Mouse (Mus musculus): ENCODE data around the gene U2af1l4. TPM values are rescaled to one million over a fixed set of nuclear protein-coding genes. Genes with fewer than 3 reads are reported as not detected.

U2af1l4 gene
- polyA plus RNA-seq, 1 experiment from 2014 or later: 97.5 TPM

- H3K9ac ChIP-seq (ENCODE audit: low read length): no peak overlapping the region
- DNase-seq (ENCODE audit: low spot score): peak; percentile 78
- no peak overlapping the region for H3K4me3 ChIP-seq (ENCODE audit: low read depth, low read length)
- ATAC-seq (replicated peaks; ENCODE audit: low FRiP score): peak; percentile 56
- no peaks in the 10 kb centered on the region for H3K9me3 ChIP-seq (ENCODE audit: control insufficient read depth, low read length)
- WGBS: 32% methylated on average over 8 of the region's 8 CpGs
- H3K27ac ChIP-seq (ENCODE audit: low read depth, low read length): no peak overlapping the region
- H3K36me3 ChIP-seq (ENCODE audit: control insufficient read depth, insufficient read depth, low read length): no peaks in the 10 kb centered on the region
- H3K27me3 ChIP-seq (ENCODE audit: control insufficient read depth, insufficient read depth, low read length): no peaks in the 10 kb centered on the region
- no peak overlapping the region for H3K4me2 ChIP-seq (ENCODE audit: low read depth, low read length, severe bottlenecking)
- no peaks in the 10 kb centered on the region for H3K4me1 ChIP-seq (replicated peaks; ENCODE audit: control insufficient read depth, insufficient read depth, low read length)
Measured at GRCm38 (mm10) chr7:30607706-30608309, 44.7 kb downstream of the U2af1l4 start.

GRCm38 (mm10) chr7:30608476-30608875, 45.4 kb downstream of the U2af1l4 start:
- H3K27ac ChIP-seq (ENCODE audit: low read depth, low read length): no peak overlapping the region
- H3K4me3 ChIP-seq (ENCODE audit: low read depth, low read length): no peak overlapping the region
- H3K4me1 ChIP-seq (replicated peaks; ENCODE audit: control insufficient read depth, insufficient read depth, low read length): no peaks in the 10 kb centered on the region
- H3K36me3 ChIP-seq (ENCODE audit: control insufficient read depth, insufficient read depth, low read length): no peaks in the 10 kb centered on the region
- H3K9ac ChIP-seq (ENCODE audit: low read length): no peak overlapping the region
- H3K9me3 ChIP-seq (ENCODE audit: control insufficient read depth, low read length): no peaks in the 10 kb centered on the region
- no peak overlapping the region for H3K4me2 ChIP-seq (ENCODE audit: low read depth, low read length, severe bottlenecking)
- DNase-seq (ENCODE audit: low spot score) (no peak), ATAC-seq (replicated peaks; ENCODE audit: low FRiP score) (no peak)
- no peaks in the 10 kb centered on the region for H3K27me3 ChIP-seq (ENCODE audit: control insufficient read depth, insufficient read depth, low read length)
- WGBS: 47% methylated on average over 16 of the region's 16 CpGs

GRCm38 (mm10) chr7:30610043-30610442, 46.9 kb downstream of the U2af1l4 start:
- DNase-seq (ENCODE audit: low spot score): no peak
- Histone ChIP-seq H3K27ac (ENCODE audit: low read depth, low read length) (no peak overlapping the region), H3K36me3 (ENCODE audit: control insufficient read depth, insufficient read depth, low read length) (no peaks in the 10 kb centered on the region), H3K4me3 (ENCODE audit: low read depth, low read length) (no peak overlapping the region), H3K4me2 (ENCODE audit: low read depth, low read length, severe bottlenecking) (no peak overlapping the region), H3K9ac (ENCODE audit: low read length) (no peak overlapping the region), H3K27me3 (ENCODE audit: control insufficient read depth, insufficient read depth, low read length) (no peaks in the 10 kb centered on the region), H3K9me3 (ENCODE audit: control insufficient read depth, low read length) (no peaks in the 10 kb centered on the region), H3K4me1 (replicated peaks; ENCODE audit: control insufficient read depth, insufficient read depth, low read length) (no peaks in the 10 kb centered on the region)
- no peak for ATAC-seq (replicated peaks; ENCODE audit: low FRiP score)
- WGBS: 67% methylated on average over 7 of the region's 7 CpGs

- no peak within 1 kb of the TSS for H3K4me2 ChIP-seq (ENCODE audit: low read depth, low read length, severe bottlenecking)
- DNase-seq (ENCODE audit: low spot score): no peak
- H3K36me3 ChIP-seq (ENCODE audit: control insufficient read depth, insufficient read depth, low read length): peaks cover 2% of the 10 kb centered on the region; the same call in 1 of the 2 replicates
- WGBS: 82% methylated on average over 8 of the region's 8 CpGs
- ATAC-seq (replicated peaks; ENCODE audit: low FRiP score): no peak
- H3K4me1 ChIP-seq (replicated peaks; ENCODE audit: control insufficient read depth, insufficient read depth, low read length): no peaks in the 10 kb centered on the region
- H3K9ac ChIP-seq (ENCODE audit: low read length): no peak within 1 kb of the TSS
- H3K27me3 ChIP-seq (ENCODE audit: control insufficient read depth, insufficient read depth, low read length): no peaks in the 10 kb centered on the region
- no peaks in the 10 kb centered on the region for H3K9me3 ChIP-seq (ENCODE audit: control insufficient read depth, low read length)
- H3K27ac ChIP-seq (ENCODE audit: low read depth, low read length): no peak within 1 kb of the TSS
- H3K4me3 ChIP-seq (ENCODE audit: low read depth, low read length): no peak within 1 kb of the TSS
Measured at GRCm38 (mm10) chr7:30612654-30613402, 49.7 kb downstream of the U2af1l4 start, which contains the start of gene Upk1a. Gene Upk1a (minus strand): TSS chr7:30612847.

- H3K36me3 ChIP-seq (ENCODE audit: control insufficient read depth, insufficient read depth, low read length): peaks cover 3% of the 10 kb centered on the region; the same call in 1 of the 2 replicates
- peak; percentile 64; the same call in 1 of the 2 replicates for ATAC-seq (replicated peaks; ENCODE audit: low FRiP score)
- H3K27me3 ChIP-seq (ENCODE audit: control insufficient read depth, insufficient read depth, low read length): no peaks in the 10 kb centered on the region
- H3K9ac ChIP-seq (ENCODE audit: low read length): no peak overlapping the region
- DNase-seq (ENCODE audit: low spot score): peak; percentile 79
- no peak overlapping the region for H3K4me2 ChIP-seq (ENCODE audit: low read depth, low read length, severe bottlenecking)
- 22% methylated on average over 14 of the region's 14 CpGs for WGBS
- no peak overlapping the region for H3K4me3 ChIP-seq (ENCODE audit: low read depth, low read length)
- no peaks in the 10 kb centered on the region for H3K9me3 ChIP-seq (ENCODE audit: control insufficient read depth, low read length)
- H3K27ac ChIP-seq (ENCODE audit: low read depth, low read length): no peak overlapping the region
- no peaks in the 10 kb centered on the region for H3K4me1 ChIP-seq (replicated peaks; ENCODE audit: control insufficient read depth, insufficient read depth, low read length)
Measured at GRCm38 (mm10) chr7:30613529-30614112, 50.5 kb downstream of the U2af1l4 start.

- H3K27me3 ChIP-seq (ENCODE audit: control insufficient read depth, insufficient read depth, low read length): no peaks in the 10 kb centered on the region
- H3K4me2 ChIP-seq (ENCODE audit: low read depth, low read length, severe bottlenecking): no peak overlapping the region
- ATAC-seq (replicated peaks; ENCODE audit: low FRiP score) (no peak), DNase-seq (ENCODE audit: low spot score) (no peak)
- no peak overlapping the region for H3K4me3 ChIP-seq (ENCODE audit: low read depth, low read length)
- no peak overlapping the region for H3K9ac ChIP-seq (ENCODE audit: low read length)
- peaks cover 3% of the 10 kb centered on the region; the same call in 1 of the 2 replicates for H3K36me3 ChIP-seq (ENCODE audit: control insufficient read depth, insufficient read depth, low read length)
- whole genome bisulfite sequencing: 88% methylated on average over 2 of the region's 2 CpGs
- no peaks in the 10 kb centered on the region for H3K4me1 ChIP-seq (replicated peaks; ENCODE audit: control insufficient read depth, insufficient read depth, low read length)
- H3K9me3 ChIP-seq (ENCODE audit: control insufficient read depth, low read length): no peaks in the 10 kb centered on the region
- H3K27ac ChIP-seq (ENCODE audit: low read depth, low read length): no peak overlapping the region
Measured at GRCm38 (mm10) chr7:30614454-30614853, 51.4 kb downstream of the U2af1l4 start.

Small RNA genes lying within 50 kb of the gene (microRNA-seq; reads per million reads assigned to microRNA genes)
- 3.4 reads per million for gene Gm38670 (ENCODE audit: insufficient number of aligned reads)
- not detected for gene Mir3569 (ENCODE audit: insufficient number of aligned reads)

Other genes with a start within 250 kb of the U2af1l4 start
- 29.2 and 30.2 TPM in 2 replicates for gene Syne4, start 248.5 kb upstream of the U2af1l4 start, polyA plus RNA-seq (2014; fragmentation: Nextera tagmentation; extraction: Ambion mirVana)
- not detected in 2 replicates for gene E130208F15Rik, start 241.6 kb upstream of the U2af1l4 start, polyA plus RNA-seq (2014; fragmentation: Nextera tagmentation; extraction: Ambion mirVana)
- 21.8 and 23.5 TPM in 2 replicates for gene Sdhaf1, start 239.4 kb upstream of the U2af1l4 start, polyA plus RNA-seq (2014; fragmentation: Nextera tagmentation; extraction: Ambion mirVana)
- gene Lrfn3, start 200.5 kb upstream of the U2af1l4 start, polyA plus RNA-seq (2014; fragmentation: Nextera tagmentation; extraction: Ambion mirVana): 7.2 TPM in 2 replicates
- gene Tyrobp, start 149.5 kb upstream of the U2af1l4 start, polyA plus RNA-seq (2014; fragmentation: Nextera tagmentation; extraction: Ambion mirVana): 9.6 and 15.2 TPM in 2 replicates
- gene Hcst, start 143.4 kb upstream of the U2af1l4 start, polyA plus RNA-seq (2014; fragmentation: Nextera tagmentation; extraction: Ambion mirVana): 1.0 TPM in 1 of 2 replicates, not detected in the other
- 1.3 and 1.6 TPM in 2 replicates for gene Nfkbid, start 141.6 kb upstream of the U2af1l4 start, polyA plus RNA-seq (2014; fragmentation: Nextera tagmentation; extraction: Ambion mirVana)
- 99.2 and 108 TPM in 2 replicates for gene Aplp1, start 117.8 kb upstream of the U2af1l4 start, polyA plus RNA-seq (2014; fragmentation: Nextera tagmentation; extraction: Ambion mirVana)
- gene Kirrel2, start 105.6 kb upstream of the U2af1l4 start, polyA plus RNA-seq (2014; fragmentation: Nextera tagmentation; extraction: Ambion mirVana): 0.55 and 0.61 TPM in 2 replicates
- gene Nphs1, start 105.0 kb upstream of the U2af1l4 start, polyA plus RNA-seq (2014; fragmentation: Nextera tagmentation; extraction: Ambion mirVana): 0.21 and 0.24 TPM in 2 replicates
- gene Prodh2, start 69.7 kb upstream of the U2af1l4 start, polyA plus RNA-seq (2014; fragmentation: Nextera tagmentation; extraction: Ambion mirVana): not detected in 2 replicates
- 66.0 and 72.7 TPM in 2 replicates for gene Arhgap33, start 28.2 kb upstream of the U2af1l4 start, polyA plus RNA-seq (2014; fragmentation: Nextera tagmentation; extraction: Ambion mirVana)
- 5.5 and 7.4 TPM in 2 replicates for gene Hspb6, start 11.1 kb upstream of the U2af1l4 start, polyA plus RNA-seq (2014; fragmentation: Nextera tagmentation; extraction: Ambion mirVana)
- 20.0 and 23.6 TPM in 2 replicates for gene Proser3, start 11.0 kb upstream of the U2af1l4 start, polyA plus RNA-seq (2014; fragmentation: Nextera tagmentation; extraction: Ambion mirVana)
- 45.7 and 50.2 TPM in 2 replicates for gene Lin37, start 3.5 kb upstream of the U2af1l4 start, polyA plus RNA-seq (2014; fragmentation: Nextera tagmentation; extraction: Ambion mirVana)
- 12.1 and 13.6 TPM in 2 replicates for gene Gm49396, start within 50 bp of the U2af1l4 start, polyA plus RNA-seq (2014; fragmentation: Nextera tagmentation; extraction: Ambion mirVana)
- gene Psenen, start 326 bp downstream of the U2af1l4 start, polyA plus RNA-seq (2014; fragmentation: Nextera tagmentation; extraction: Ambion mirVana): 96.1 and 99.3 TPM in 2 replicates
- gene Igflr1, start 2.1 kb downstream of the U2af1l4 start, polyA plus RNA-seq (2014; fragmentation: Nextera tagmentation; extraction: Ambion mirVana): 4.7 and 6.0 TPM in 2 replicates
- gene Kmt2b, start 25.4 kb downstream of the U2af1l4 start, polyA plus RNA-seq (2014; fragmentation: Nextera tagmentation; extraction: Ambion mirVana): 14.3 TPM in 2 replicates
- 0.15 and 0.31 TPM in 2 replicates for gene Zbtb32, start 35.6 kb downstream of the U2af1l4 start, polyA plus RNA-seq (2014; fragmentation: Nextera tagmentation; extraction: Ambion mirVana)
- gene Upk1a, start 49.5 kb downstream of the U2af1l4 start, polyA plus RNA-seq (2014; fragmentation: Nextera tagmentation; extraction: Ambion mirVana): 0.31 and 0.73 TPM in 2 replicates
- 700 and 735 TPM in 2 replicates for gene Cox6b1, start 62.9 kb downstream of the U2af1l4 start, polyA plus RNA-seq (2014; fragmentation: Nextera tagmentation; extraction: Ambion mirVana)
- gene Etv2, start 72.6 kb downstream of the U2af1l4 start, polyA plus RNA-seq (2014; fragmentation: Nextera tagmentation; extraction: Ambion mirVana): not detected in 2 replicates
- 131 and 138 TPM in 2 replicates for gene Rbm42, start 87.0 kb downstream of the U2af1l4 start, polyA plus RNA-seq (2014; fragmentation: Nextera tagmentation; extraction: Ambion mirVana)
- gene Haus5, start 101.7 kb downstream of the U2af1l4 start, polyA plus RNA-seq (2014; fragmentation: Nextera tagmentation; extraction: Ambion mirVana): 68.9 and 76.6 TPM in 2 replicates
- gene Pmis2, start 108.3 kb downstream of the U2af1l4 start, polyA plus RNA-seq (2014; fragmentation: Nextera tagmentation; extraction: Ambion mirVana): not detected in 2 replicates
- not detected in 2 replicates for gene 2200002J24Rik, start 135.6 kb downstream of the U2af1l4 start, polyA plus RNA-seq (2014; fragmentation: Nextera tagmentation; extraction: Ambion mirVana)
- gene Atp4a, start 148.9 kb downstream of the U2af1l4 start, polyA plus RNA-seq (2014; fragmentation: Nextera tagmentation; extraction: Ambion mirVana): 0.72 and 1.7 TPM in 2 replicates
- 133 and 153 TPM in 2 replicates for gene Tmem147, start 166.2 kb downstream of the U2af1l4 start, polyA plus RNA-seq (2014; fragmentation: Nextera tagmentation; extraction: Ambion mirVana)
- gene Gapdhs, start 180.4 kb downstream of the U2af1l4 start, polyA plus RNA-seq (2014; fragmentation: Nextera tagmentation; extraction: Ambion mirVana): 0.33 and 1.5 TPM in 2 replicates
- gene Sbsn, start 188.2 kb downstream of the U2af1l4 start, polyA plus RNA-seq (2014; fragmentation: Nextera tagmentation; extraction: Ambion mirVana): 0.27 and 1.8 TPM in 2 replicates
- gene Dmkn, start 200.5 kb downstream of the U2af1l4 start, polyA plus RNA-seq (2014; fragmentation: Nextera tagmentation; extraction: Ambion mirVana): not detected in 2 replicates
- gene Krtdap, start 224.6 kb downstream of the U2af1l4 start, polyA plus RNA-seq (2014; fragmentation: Nextera tagmentation; extraction: Ambion mirVana): not detected in 2 replicates

Measured in forebrain, embryonic 11.5 days (tissue).